Mouse (Mus musculus) embryonic facial prominence, embryonic 11.5 days (tissue): ENCODE results near the gene Hjurp. TPM values are rescaled to one million over a fixed set of nuclear protein-coding genes. Genes with fewer than 3 reads are reported as not detected.

Source experiments
- ATAC-seq: fragments of 200-750 bp; cut with Nextera tagmentation; replicated peaks from 2 replicates; pipeline ENCODE4 v1.8.0; 2017; ENCODE audit warnings: low read depth; ENCODE audit not compliant: insufficient number of reproducible peaks, low FRiP score, low TSS enrichment
- DNase-seq: peaks from one replicate; pipeline ENCODE4 v3.0.0-alpha.2; 2015; ENCODE audit warnings: low spot score
- H3K27ac ChIP-seq: fragments of 300-500 bp; sonication (generic); replicated peaks from 2 replicates; pipeline ENCODE4 v1.5.1; 2014; ENCODE audit warnings: mild to moderate bottlenecking, low read depth, low read length, control low read depth
- H3K27me3 ChIP-seq: fragments of 300-500 bp; sonication (generic); 2 replicates; pipeline ENCODE4 v1.6.1; 2014; ENCODE audit warnings: mild to moderate bottlenecking, low read length, moderate library complexity, mixed read lengths; ENCODE audit not compliant: control insufficient read depth, insufficient read depth
- H3K36me3 ChIP-seq: fragments of 300-500 bp; sonication (generic); replicated peaks from 2 replicates; pipeline ENCODE4 v1.6.1; 2014; ENCODE audit warnings: low read depth, mild to moderate bottlenecking, low read length, moderate library complexity, mixed read lengths; ENCODE audit not compliant: control insufficient read depth, insufficient read depth
- H3K4me1 ChIP-seq: fragments of 300-500 bp; sonication (generic); 2 replicates; pipeline ENCODE4 v1.6.1; 2014; ENCODE audit warnings: low read length, mixed read lengths; ENCODE audit not compliant: control insufficient read depth, insufficient read depth
- H3K4me2 ChIP-seq: fragments of 300-500 bp; sonication (generic); 2 replicates; pipeline ENCODE4 v1.6.1; 2014; ENCODE audit warnings: low read depth, mild to moderate bottlenecking, control low read depth, low read length, moderate library complexity
- H3K4me3 ChIP-seq: fragments of 300-500 bp; sonication (generic); 2 replicates; pipeline ENCODE4 v1.5.1; 2014; ENCODE audit warnings: low read depth, low read length, control low read depth
- H3K9ac ChIP-seq: fragments of 300-500 bp; sonication (generic); replicated peaks from 2 replicates; pipeline ENCODE4 v1.6.1; 2014; ENCODE audit warnings: mild to moderate bottlenecking, control low read depth, low read length
- H3K9me3 ChIP-seq: fragments of 300-500 bp; sonication (generic); replicated peaks from 2 replicates; pipeline ENCODE4 v1.6.1; 2016; ENCODE audit warnings: mild to moderate bottlenecking, low read length, inconsistent platforms, mixed read lengths; ENCODE audit not compliant: control insufficient read depth
- WGBS: fragments of 180-500 bp; shearing (Covaris S2); extraction: QIAGEN DNeasy Blood & Tissue Kit; methylation state at CpG from one replicate; pipeline ENCODE4 v1.1.7; 2014; 5-methylcytosine and 5-hydroxymethylcytosine counted together
- polyA plus RNA-seq: library from polyadenylated mRNA; unstranded; fragments of >200 nt; fragmentation: Nextera tagmentation; extraction: Ambion mirVana; gene quantifications from 2 replicates; pipeline ENCODE4 v1.2.1, GENCODE M21; 2014

The Hjurp gene
- polyA plus RNA-seq, 1 experiment from 2014 or later = 139 TPM

GRCm38 (mm10) chr1:88254793-88255465 lies 22.5 kb downstream of the Hjurp start:
- peaks cover 5% of the 10 kb centered on the region for H3K36me3 ChIP-seq
- no peak for DNase-seq
- H3K4me3 ChIP-seq = no peak overlapping the region
- H3K4me2 ChIP-seq = no peak overlapping the region
- H3K4me1 ChIP-seq = no peaks in the 10 kb centered on the region
- H3K27ac ChIP-seq = no peak overlapping the region
- 87% methylated on average over 12 of the region's 12 CpGs for WGBS
- H3K27me3 ChIP-seq = no peaks in the 10 kb centered on the region
- ATAC-seq = no peak
- H3K9me3 ChIP-seq = peaks cover 83% of the 10 kb centered on the region
- no peak overlapping the region for H3K9ac ChIP-seq

GRCm38 (mm10) chr1:88253540-88253939 lies 23.9 kb downstream of the Hjurp start:
- H3K4me1 ChIP-seq = no peaks in the 10 kb centered on the region
- no peaks in the 10 kb centered on the region for H3K36me3 ChIP-seq
- peaks cover 90% of the 10 kb centered on the region for H3K9me3 ChIP-seq
- no peak overlapping the region for H3K27ac ChIP-seq
- 68% methylated on average over 6 of the region's 6 CpGs for WGBS
- H3K27me3 ChIP-seq = no peaks in the 10 kb centered on the region
- ATAC-seq (no peak), DNase-seq (no peak)
- H3K4me3 ChIP-seq = no peak overlapping the region
- no peak overlapping the region for H3K4me2 ChIP-seq
- no peak overlapping the region for H3K9ac ChIP-seq

- H3K27ac ChIP-seq = no peak overlapping the region
- 77% methylated on average over 8 of the region's 8 CpGs for WGBS
- no peaks in the 10 kb centered on the region for H3K36me3 ChIP-seq
- DNase-seq (no peak), ATAC-seq (no peak)
- H3K9me3 ChIP-seq = peaks cover 90% of the 10 kb centered on the region
- no peak overlapping the region for H3K4me2 ChIP-seq
- H3K9ac ChIP-seq = no peak overlapping the region
- no peaks in the 10 kb centered on the region for H3K27me3 ChIP-seq
- no peaks in the 10 kb centered on the region for H3K4me1 ChIP-seq
- no peak overlapping the region for H3K4me3 ChIP-seq
These were observed 24.3 kb downstream of the Hjurp start for GRCm38 (mm10) chr1:88253106-88253505.

- no peak; the same call in 1 of the 2 replicates for ATAC-seq
- H3K36me3 ChIP-seq = no peaks in the 10 kb centered on the region
- H3K4me1 ChIP-seq = no peaks in the 10 kb centered on the region
- H3K4me2 ChIP-seq = no peak overlapping the region
- no peak for DNase-seq
- peaks cover 93% of the 10 kb centered on the region for H3K9me3 ChIP-seq
- WGBS = 84% methylated on average over 5 of the region's 5 CpGs
- no peaks in the 10 kb centered on the region for H3K27me3 ChIP-seq
- H3K9ac ChIP-seq = no peak overlapping the region
- no peak overlapping the region for H3K4me3 ChIP-seq
- H3K27ac ChIP-seq = no peak overlapping the region
These were observed 27.4 kb downstream of the Hjurp start for GRCm38 (mm10) chr1:88250023-88250422.

- Histone ChIP-seq H3K9me3 (peaks cover 93% of the 10 kb centered on the region), H3K9ac (no peak overlapping the region), H3K4me3 (no peak overlapping the region), H3K27ac (no peak overlapping the region), H3K4me1 (no peaks in the 10 kb centered on the region), H3K36me3 (no peaks in the 10 kb centered on the region), H3K27me3 (no peaks in the 10 kb centered on the region), H3K4me2 (no peak overlapping the region)
- DNase-seq (no peak), ATAC-seq (no peak; the same call in 1 of the 2 replicates)
- 80% methylated on average over 7 of the region's 7 CpGs for WGBS
These were observed 27.8 kb downstream of the Hjurp start for GRCm38 (mm10) chr1:88249596-88249995.

- H3K27ac ChIP-seq = no peak overlapping the region
- H3K9me3 ChIP-seq = peaks cover 92% of the 10 kb centered on the region
- no peak overlapping the region for H3K4me3 ChIP-seq
- 69% methylated on average over 4 of the region's 4 CpGs for WGBS
- no peak overlapping the region for H3K9ac ChIP-seq
- H3K4me2 ChIP-seq = no peak overlapping the region
- no peak for DNase-seq
- H3K4me1 ChIP-seq = no peaks in the 10 kb centered on the region
- H3K27me3 ChIP-seq = no peaks in the 10 kb centered on the region
- no peaks in the 10 kb centered on the region for H3K36me3 ChIP-seq
- ATAC-seq = no peak
These were observed 28.8 kb downstream of the Hjurp start for GRCm38 (mm10) chr1:88248658-88249057.

GRCm38 (mm10) chr1:88247660-88248059 lies 29.8 kb downstream of the Hjurp start:
- Histone ChIP-seq H3K4me1 (no peaks in the 10 kb centered on the region), H3K36me3 (no peaks in the 10 kb centered on the region), H3K4me3 (no peak overlapping the region), H3K27ac (no peak overlapping the region), H3K27me3 (no peaks in the 10 kb centered on the region), H3K9me3 (peaks cover 94% of the 10 kb centered on the region), H3K9ac (no peak overlapping the region), H3K4me2 (no peak overlapping the region)
- ATAC-seq (no peak), DNase-seq (no peak)
- WGBS = 56% methylated on average over 2 of the region's 2 CpGs

- Histone ChIP-seq H3K4me1 (no peaks in the 10 kb centered on the region), H3K27me3 (no peaks in the 10 kb centered on the region), H3K36me3 (no peaks in the 10 kb centered on the region), H3K4me3 (no peak overlapping the region), H3K9ac (no peak overlapping the region), H3K4me2 (no peak overlapping the region), H3K9me3 (peaks cover 92% of the 10 kb centered on the region), H3K27ac (no peak overlapping the region)
- WGBS = 47% methylated on average over 6 of the region's 6 CpGs
- ATAC-seq (no peak), DNase-seq (no peak)
These were observed 31.0 kb downstream of the Hjurp start for GRCm38 (mm10) chr1:88246386-88246785.
